Mouse (Mus musculus) cerebellum, adult 11 months (tissue): ENCODE measurements around the gene Zbtb32.
A peak's percentile ranks its signal among the peaks of the same experiment; 100 is the strongest.

Source experiments
- DNase-seq: peaks from one replicate; pipeline ENCODE4 v3.0.0; 2022

The Zbtb32 gene

DNA sequence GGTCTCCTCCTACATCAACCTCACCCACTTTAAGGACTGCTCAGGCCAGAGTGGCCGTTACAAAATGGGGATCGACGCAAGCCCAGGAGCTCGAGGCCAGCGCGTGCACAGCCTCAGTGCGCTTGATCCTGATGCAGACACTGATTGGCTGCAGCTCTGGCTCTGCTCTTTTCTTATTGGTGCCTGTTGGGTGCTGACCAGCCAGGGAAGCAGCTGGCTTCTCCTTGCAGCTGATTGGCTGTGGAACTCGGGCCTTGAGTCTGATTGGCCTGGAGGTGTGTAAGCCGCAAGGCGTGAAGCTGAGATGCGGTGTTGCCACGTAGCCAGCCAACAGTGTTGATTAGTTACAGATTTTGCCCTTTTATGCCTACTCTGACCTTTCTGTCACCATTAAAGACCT lies at the start of gene Zbtb32:
TSS of gene Zbtb32 (minus strand) at position 124 of the 400 bp plus-strand sequence.
- DNase-seq = no peak

GRCm38 (mm10) chr7:30639083-30639482 lies 40.4 kb upstream of the Zbtb32 start:
- DNase-seq = no peak

GRCm38 (mm10) chr7:30636395-30636794 lies 37.7 kb upstream of the Zbtb32 start:
- DNase-seq = no peak

DNA sequence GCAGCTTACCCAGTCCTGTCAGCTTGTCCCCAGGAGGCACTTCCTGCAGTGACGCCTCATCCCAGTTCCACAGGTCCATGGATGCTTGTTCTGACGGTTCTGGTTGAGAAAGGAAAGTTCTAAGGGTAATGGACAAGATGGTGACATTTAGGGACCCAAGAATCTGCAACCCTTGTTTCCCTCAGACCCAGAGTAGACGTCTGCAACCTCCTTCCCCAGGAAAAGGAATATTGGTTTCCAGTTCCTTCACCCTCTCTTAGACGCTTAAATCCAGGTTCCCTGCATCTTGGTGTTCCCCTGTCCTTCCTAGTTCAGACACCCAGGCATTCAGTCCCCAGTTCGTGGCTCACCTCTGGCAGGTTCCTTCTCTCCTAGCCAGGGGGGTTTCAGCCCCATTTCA lies 37.0 kb upstream of the Zbtb32 start, which contains the start of gene Etv2:
TSS of gene Etv2 (minus strand) at position 101 of the 400 bp plus-strand sequence.
- no peak for DNase-seq

DNA sequence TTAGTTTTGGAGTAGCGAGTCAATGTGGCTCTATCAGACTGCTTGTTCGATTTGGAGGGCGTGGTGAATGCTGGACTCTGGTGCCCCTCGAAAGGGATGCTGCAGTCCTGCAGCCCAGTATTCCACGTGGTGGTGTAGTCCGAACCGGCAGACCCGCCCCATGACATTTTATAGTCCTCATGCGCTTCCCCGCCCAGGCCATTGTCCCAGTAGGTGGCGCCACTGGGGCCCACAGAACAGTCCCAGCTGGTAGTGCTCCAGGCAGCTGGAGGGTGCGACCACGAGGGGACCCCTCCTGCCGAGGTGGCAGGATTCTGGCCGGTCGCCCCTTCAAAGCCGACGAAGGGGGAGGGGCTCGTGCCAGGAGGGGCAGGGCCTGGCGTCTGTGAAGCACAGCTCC lies 35.9 kb upstream of the Zbtb32 start:
- DNase-seq = no peak

- DNase-seq = no peak
These were observed 35.2 kb upstream of the Zbtb32 start for GRCm38 (mm10) chr7:30633762-30634412.

DNA sequence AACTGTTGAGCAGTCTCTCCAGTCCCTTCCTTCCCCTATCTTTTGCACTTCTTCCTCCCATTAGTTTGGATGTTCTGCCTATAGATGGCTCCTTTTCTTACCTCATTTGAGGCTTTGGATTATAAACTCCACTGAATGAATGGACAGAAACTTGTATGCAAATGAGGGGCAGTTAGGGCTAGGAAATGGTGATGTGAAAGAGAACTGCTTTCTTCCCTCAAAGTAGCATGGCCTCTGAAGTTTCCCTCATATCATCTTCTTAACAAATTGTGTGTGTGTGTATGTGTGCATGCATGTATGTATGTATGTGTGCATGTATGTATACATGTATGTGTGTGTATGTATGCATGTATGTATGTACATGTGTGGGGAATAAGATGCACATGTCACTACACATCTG lies 30.3 kb upstream of the Zbtb32 start:
- no peak for DNase-seq

DNA sequence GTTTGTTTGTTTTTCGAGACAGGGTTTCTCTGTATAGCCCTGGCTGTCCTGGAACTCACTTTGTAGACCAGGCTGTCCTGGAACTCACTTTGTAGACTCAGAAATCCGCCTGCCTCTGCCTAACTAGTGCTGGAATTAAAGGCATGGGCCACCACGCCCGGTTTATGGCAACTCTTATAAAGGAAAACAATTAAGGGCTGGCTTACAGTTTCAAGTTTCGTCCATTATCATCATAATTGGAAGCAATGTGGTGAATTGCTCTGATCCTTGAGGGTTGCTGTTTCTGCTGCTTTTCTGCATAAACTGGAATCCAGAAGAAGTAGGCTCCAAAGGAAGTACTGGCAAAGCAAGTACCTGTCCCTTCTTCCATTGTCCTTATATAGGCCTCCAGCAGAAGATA lies 27.9 kb upstream of the Zbtb32 start:
- DNase-seq = no peak

- peak; percentile 81 for DNase-seq
These were observed 27.0 kb upstream of the Zbtb32 start, which contains the start of gene Cox6b1 for GRCm38 (mm10) chr7:30625530-30626384. TSS of gene Cox6b1 (minus strand) at chr7:30626151.

DNA sequence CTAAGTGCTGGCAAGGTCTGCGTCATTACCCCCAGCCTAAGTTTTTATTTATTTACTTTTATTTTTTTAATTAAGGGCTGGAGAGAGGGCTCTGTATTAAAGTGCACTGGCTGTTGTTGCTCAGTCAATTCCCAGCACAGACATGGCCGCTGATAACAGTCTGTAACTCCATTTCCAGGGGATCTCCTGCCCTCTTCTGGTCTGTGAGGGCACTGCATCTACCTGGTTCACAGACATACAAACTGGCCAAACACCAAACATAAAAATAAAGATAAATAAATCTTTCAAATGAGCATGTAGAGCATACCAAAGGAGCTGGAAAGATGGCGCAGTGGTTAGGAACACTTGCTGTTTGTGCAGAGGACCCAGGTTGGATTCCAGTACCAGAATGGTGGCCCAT lies 20.5 kb upstream of the Zbtb32 start:
- DNase-seq = no peak

DNA sequence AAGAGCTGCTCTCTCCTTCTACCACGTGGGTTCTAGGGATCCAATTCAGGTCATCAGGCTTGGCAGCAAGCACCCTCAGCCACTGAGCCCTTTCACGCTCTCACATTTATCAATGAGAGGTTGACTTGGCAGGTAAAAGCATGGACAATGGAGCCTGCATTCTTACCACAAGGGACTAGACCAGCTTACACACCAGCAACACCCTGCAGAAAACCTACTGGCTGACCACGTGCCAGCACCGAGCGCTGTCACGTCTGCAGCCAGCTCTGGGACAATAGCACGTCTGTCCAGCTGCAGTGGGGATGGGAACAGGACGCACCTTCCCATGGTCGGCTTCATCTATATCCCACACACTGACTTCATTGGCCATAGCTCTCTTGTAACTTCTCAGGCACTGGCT lies 19.9 kb upstream of the Zbtb32 start:
- DNase-seq = no peak

DNA sequence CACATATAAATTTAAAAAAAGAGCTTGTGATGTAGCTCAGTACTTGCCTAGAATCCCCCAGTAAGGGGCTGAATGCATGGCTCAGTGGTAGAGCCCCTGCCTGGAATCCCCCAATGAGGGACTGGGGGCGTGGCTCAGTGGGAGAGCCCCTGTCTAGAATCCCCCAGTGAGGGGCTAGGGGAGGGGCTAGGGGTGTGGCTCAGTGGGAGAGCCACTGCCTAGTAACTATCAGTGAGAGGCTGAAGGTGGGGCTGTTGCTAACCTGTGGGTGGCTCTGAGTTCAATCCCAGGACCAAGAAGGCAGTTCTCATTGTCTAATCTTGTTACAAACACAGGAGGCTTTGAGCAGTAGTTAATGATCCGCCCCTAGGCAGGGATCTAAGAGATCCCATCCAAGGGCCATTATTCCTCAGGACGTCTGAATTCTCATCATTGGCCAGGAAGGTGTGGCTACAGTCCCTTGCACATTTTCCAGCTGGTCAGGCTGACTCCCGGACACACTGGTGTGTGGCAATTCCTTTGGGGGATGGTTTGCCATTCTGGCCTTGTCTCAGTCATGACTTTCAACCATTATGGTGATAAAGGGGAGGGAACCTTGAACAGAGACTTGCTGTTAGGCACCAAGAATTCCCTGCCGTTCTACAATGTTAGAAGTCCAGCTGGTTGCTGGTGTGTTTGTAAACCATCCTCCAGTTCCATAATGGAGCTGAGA lies 16.5 kb upstream of the Zbtb32 start:
- no peak for DNase-seq

DNA sequence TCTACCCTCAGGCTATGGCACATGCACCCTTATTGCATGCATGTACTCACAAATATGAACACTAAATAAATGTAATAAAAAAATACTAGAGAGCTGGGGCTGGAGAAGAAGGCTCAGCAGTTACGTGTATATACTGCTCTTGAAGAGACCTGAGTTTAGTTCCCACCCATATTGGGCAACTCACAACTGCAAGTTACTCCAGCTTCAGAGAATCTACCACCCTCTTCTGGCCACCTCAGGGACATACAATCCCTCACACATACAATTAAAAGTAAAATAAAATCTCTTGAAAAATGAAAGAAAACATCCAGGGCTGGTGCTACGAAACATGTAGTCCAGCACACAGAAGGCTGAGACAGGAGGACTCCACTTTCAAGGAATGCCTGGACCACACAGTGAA lies 15.7 kb upstream of the Zbtb32 start:
- DNase-seq = no peak

DNA sequence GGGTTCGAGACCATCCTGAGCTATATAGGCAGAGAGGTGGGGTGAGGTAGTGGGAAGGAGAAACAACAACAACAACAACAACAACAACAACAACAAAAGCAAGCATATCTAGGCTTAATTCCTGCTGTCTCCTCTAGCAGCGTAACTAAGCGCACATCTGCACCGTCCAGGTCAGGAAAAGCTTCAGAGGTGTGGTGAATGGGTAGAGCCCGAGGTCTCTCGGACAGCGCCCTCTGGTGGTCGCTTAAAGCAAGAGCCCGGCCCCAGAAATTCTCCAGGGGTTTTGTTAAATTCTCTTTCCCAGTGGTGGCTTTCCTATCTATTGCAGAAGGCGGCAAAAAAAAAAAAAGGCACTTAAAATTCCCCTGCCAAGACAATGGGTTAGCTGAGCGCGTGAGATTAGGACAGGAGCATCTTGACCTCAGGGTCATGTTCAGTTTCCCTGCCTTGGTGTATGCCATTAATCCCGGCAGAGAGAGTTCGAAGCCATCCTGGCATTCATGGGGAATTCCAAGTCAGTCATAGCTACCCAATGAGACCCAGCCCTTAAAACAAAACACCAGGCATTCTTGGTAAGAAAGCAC lies 14.9 kb upstream of the Zbtb32 start:
- DNase-seq = peak; percentile 45

DNA sequence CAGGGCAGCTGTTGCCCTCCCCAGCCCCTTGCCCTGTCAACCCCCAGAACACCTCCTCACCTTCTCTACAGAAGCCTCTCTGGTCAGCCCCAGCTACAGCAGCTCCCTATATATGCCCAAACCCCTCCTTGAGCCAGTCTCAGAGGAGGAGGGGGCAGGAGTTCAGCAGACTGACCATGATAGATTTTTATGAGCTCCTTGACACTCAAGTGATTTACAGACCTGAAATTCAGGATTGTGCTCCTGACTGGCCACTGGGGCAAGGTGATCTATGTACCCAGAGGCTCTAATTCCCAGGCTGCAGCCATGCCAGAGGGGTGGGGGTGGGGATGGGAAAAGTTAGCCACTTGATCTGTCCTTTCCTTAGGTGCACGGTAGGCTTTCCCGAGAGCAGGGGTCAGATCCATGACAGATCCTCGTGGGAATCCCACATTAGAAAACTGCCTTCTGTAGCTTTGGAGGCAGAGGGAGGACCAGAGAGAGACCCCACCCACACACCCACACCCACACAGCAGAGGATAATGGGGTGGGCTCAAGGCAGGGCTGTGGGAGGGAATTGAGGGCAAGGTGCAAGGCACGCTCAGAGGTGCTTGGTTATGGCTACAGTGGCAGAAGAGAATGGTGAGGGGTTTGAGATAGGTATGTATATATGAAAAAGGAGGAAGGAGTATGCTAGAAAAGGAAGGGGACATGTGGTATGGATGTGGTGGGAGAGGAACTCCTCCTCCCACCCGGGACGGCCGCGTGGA lies 14.1 kb upstream of the Zbtb32 start, which contains the start of gene Upk1a:
TSS of gene Upk1a (minus strand) at position 194 of the 749 bp plus-strand sequence.
- no peak for DNase-seq

DNA sequence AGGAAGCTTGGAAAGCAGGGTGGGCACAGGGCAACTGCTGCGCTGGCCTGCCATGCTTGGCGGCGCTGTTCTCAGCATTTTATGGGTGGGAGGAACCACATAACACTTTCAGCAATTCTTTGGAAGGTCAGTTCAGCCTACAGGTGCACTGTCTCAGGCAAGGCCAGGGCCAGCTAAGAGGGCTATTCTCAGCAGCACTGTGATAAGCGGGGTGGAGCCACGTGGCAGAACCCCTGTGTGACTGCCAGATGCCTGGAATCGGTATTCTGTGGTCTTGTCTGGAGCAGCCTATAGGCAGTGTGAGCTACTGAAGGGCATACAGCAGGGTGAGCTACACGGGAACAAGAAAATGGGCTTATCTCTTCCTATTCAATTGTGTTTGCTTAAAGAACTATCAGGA lies 11.3 kb upstream of the Zbtb32 start:
- DNase-seq = no peak

DNA sequence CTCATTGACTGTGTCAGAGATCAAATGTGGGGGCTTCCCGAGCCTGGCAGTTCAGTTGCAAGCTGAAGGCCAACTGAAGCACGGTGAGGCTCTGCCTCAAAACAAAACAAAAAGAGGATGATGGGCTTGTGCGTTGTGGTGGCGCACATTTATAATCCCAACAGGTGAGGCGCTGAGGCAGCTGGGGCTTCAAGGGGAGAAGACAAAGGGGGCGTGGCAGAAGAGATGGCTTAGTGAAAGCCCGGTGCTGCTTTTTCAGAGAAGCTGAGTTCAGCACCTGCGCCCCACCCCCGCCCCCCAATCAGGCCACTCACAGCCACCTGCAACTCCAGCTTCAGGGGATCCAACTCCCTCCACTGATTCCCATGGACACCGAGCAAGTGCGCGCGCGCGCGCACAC lies 9.8 kb upstream of the Zbtb32 start:
- DNase-seq = no peak

DNA sequence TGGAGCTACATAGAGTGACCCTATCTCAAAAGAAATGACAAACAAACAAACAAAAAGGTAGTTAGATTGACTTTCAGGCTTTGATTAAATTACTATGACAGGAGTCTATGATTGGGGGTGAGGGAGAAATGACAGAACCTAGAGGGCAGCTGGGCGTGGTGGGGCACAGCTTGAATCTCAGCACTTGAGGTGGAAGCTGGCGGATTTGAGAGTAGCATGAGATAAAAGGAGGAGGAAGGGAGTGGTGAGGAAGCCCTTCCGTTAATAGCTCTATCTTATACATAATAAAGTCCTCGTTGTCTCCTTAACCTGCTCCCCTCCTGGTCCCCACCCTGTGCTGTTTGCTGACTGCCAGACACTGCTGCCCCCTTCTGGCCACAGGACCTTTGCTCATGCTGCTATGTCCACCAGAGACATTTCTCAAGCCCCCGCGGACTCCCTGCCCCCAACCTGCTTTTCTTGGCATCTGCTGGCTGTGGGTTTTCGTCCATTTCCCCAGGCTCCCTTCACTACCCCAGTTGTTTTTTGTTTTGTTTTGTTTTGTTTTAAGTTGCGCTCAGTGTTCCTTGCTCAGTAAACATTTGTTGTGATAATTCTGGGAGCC lies 9.1 kb upstream of the Zbtb32 start:
- no peak for DNase-seq

- DNase-seq = no peak
These were observed 6.2 kb upstream of the Zbtb32 start for GRCm38 (mm10) chr7:30604944-30605343.

DNA sequence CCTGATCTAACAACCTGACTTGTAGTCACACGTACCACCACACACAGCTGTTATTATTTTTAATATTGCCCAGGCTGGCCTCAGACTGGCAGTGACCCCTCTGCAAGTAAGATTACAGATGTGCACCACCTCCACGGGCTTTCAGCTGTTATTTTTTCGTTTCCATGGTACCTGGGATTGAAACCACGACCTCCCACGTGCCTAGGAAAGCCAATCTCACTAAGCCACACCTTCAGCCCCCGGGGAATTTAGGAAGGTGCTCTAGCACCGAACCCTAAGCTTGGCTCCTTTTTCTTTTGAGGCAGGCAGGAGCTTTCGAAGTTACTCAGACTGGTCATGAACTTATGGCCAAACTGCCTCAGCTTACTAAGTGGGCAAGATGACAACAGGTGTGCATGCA lies 5.7 kb upstream of the Zbtb32 start:
- DNase-seq = no peak

GRCm38 (mm10) chr7:30602583-30602982 lies 3.9 kb upstream of the Zbtb32 start:
- no peak for DNase-seq

- DNase-seq = no peak
These were observed 1.9 kb upstream of the Zbtb32 start for GRCm38 (mm10) chr7:30600651-30601050.
